Mouse (Mus musculus) liver, embryonic 14.5 days (tissue): ENCODE data around the gene Tmem92.

Experiments
- CTCF ChIP-seq: IDR thresholded peaks from 2 replicates; pipeline ENCODE4 v1.5.1; 2016; ENCODE audit warnings: antibody characterized with exemption, low read depth, control low read depth
- EP300 ChIP-seq: IDR thresholded peaks from 2 replicates; pipeline ENCODE4 v1.6.1; 2016; ENCODE audit warnings: antibody characterized with exemption, low read depth

DNA sequence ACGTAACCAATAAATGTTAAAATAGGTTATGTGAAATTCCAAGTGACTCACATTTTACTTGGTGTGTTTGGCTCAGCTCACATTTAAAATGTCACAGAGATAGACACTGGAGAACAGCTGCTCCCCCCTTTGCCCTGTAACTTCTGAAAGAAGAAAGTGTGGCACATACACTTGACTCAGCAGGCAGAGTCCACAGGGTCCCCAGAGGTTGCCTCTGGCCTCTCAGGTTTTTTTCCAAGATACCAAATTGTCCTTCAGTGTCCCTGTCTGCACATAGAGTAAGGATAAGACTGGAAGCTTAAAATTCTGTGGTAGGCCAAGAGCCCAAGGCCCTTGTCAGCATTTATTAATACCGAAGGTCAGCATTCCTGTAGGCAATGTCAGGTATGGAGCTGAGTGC lies 15.3 kb downstream of the Tmem92 start:
- TF ChIP-seq EP300: no peak
- TF ChIP-seq CTCF: no peak
